Comparison of ENCODE assay signal across 24 mouse cellular contexts in genomic region chr17:36799921-36800462, GRCm38 (mm10). TPM values are rescaled to one million over a fixed set of nuclear protein-coding genes. Genes with fewer than 3 reads are reported as not detected.
"Had no signal": no experiment of that assay in that cellular context is flagged by ENCODE, and none has a peak within 500 bp of the region (broad histone marks: within the 10 kb centered on the region; RNA-seq: fewer than 3 reads in every experiment).

No protein-coding gene starts in this region.

RNA-seq across cellular contexts. Expression of gene H2-M10.6, which starts 12.0 kb away (rescaled TPM):
- polyA plus RNA-seq: heart, adult 2 months; heart, embryonic 10.5 days; heart, embryonic 11.5 days; heart, embryonic 12.5 days; heart, embryonic 13.5 days; heart, embryonic 14.5 days; heart, embryonic 15.5 days; heart, embryonic 16.5 days; heart, postnatal 0 days; hindbrain, embryonic 10.5 days; hindbrain, embryonic 11.5 days; hindbrain, embryonic 12.5 days; hindbrain, embryonic 13.5 days; hindbrain, embryonic 14.5 days; hindbrain, embryonic 15.5 days; hindbrain, embryonic 16.5 days; hindbrain, postnatal 0 days; inflammation-experienced regulatory T-cells, adult 6 months; kidney, adult 2 months; kidney, embryonic 14.5 days; kidney, embryonic 15.5 days; kidney, embryonic 16.5 days; kidney, postnatal 0 days; large intestine, adult 2 months had no signal

RNA-seq across cellular contexts. Expression of gene H2-M10.5, which starts 27.3 kb away (rescaled TPM):
- polyA plus RNA-seq: heart, adult 2 months; heart, embryonic 10.5 days; heart, embryonic 11.5 days; heart, embryonic 12.5 days; heart, embryonic 13.5 days; heart, embryonic 14.5 days; heart, embryonic 15.5 days; heart, embryonic 16.5 days; heart, postnatal 0 days; hindbrain, embryonic 10.5 days; hindbrain, embryonic 11.5 days; hindbrain, embryonic 12.5 days; hindbrain, embryonic 13.5 days; hindbrain, embryonic 14.5 days; hindbrain, embryonic 15.5 days; hindbrain, embryonic 16.5 days; hindbrain, postnatal 0 days; inflammation-experienced regulatory T-cells, adult 6 months; kidney, adult 2 months; kidney, embryonic 14.5 days; kidney, embryonic 15.5 days; kidney, embryonic 16.5 days; kidney, postnatal 0 days; large intestine, adult 2 months had no signal
